Mouse (Mus musculus) erythroblast, embryonic 14.5 days (primary cell): ENCODE data around the gene Hist2h3c1. TPM values are rescaled to one million over a fixed set of nuclear protein-coding genes. Genes with fewer than 3 reads are reported as not detected.
"Not testable (repeated sequence)": the region's sequence is repeated elsewhere in the genome, so short reads cannot be mapped to it uniquely, and the experiment has no call there.

Experiments
- H3K27me3 ChIP-seq: 2 replicates; pipeline ENCODE4 v1.6.1; 2012; ENCODE audit warnings: inconsistent platforms; ENCODE audit not compliant: control insufficient read depth
- H3K36me3 ChIP-seq: 2 replicates; pipeline ENCODE4 v1.6.1; 2012; ENCODE audit warnings: mild to moderate bottlenecking, inconsistent platforms; ENCODE audit not compliant: control insufficient read depth
- H3K4me1 ChIP-seq: 2 replicates; pipeline ENCODE4 v1.6.1; 2012; ENCODE audit warnings: inconsistent platforms; ENCODE audit not compliant: control insufficient read depth
- H3K4me3 ChIP-seq: replicated peaks from 2 replicates; pipeline ENCODE3; 2012; ENCODE audit warnings: moderate library complexity, mild to moderate bottlenecking, inconsistent platforms
- H3K9me3 ChIP-seq: 2 replicates; pipeline ENCODE4 v1.6.1; 2012; ENCODE audit warnings: low read length, inconsistent platforms, mixed read lengths; ENCODE audit not compliant: control insufficient read depth
- GATA1 ChIP-seq: IDR thresholded peaks from 2 replicates; pipeline ENCODE4 v1.6.1; 2012; ENCODE audit warnings: low read length, inconsistent platforms, mixed read lengths
- TAL1 ChIP-seq: IDR thresholded peaks from 3 replicates; pipeline ENCODE4 v1.6.1; 2012; ENCODE audit warnings: low read length, inconsistent platforms, mixed read lengths
- polyA plus RNA-seq: library from polyadenylated mRNA; stranded (reverse); fragments of >175 nt; gene quantifications from 2 replicates; pipeline ENCODE4 v1.2.3, GENCODE M21; 2012

The Hist2h3c1 gene
- polyA plus RNA-seq, 1 experiment = not detected

DNA sequence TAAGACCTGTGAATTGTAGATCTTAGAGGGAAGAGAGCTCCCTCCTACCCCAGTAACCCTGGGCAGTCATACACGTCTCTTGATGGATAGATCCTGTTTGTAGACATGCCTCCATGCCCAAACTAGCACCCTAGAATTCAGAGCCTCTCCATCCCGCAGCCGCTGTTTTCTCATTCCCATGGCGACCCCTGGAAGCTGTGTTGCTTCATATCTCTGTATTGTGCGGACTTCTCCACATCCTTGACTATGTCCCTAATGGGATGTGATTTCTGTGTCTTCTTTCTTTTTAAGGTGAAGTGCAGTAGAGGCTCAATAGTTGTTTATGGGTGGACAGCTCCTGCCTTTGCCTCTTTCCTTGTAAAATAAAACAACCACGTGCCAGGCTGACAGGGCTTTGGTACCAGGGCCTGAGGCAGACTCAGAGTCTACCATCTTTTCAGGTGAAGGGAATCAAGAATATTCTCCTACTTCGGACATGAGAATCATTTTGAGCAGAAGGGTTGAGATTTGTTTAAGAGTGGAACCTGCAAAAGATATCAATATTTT is 18.0 kb downstream of the Hist2h3c1 start:
- peaks cover 79% of the 10 kb centered on the region for H3K4me1 ChIP-seq
- H3K9me3 ChIP-seq = no peaks in the 10 kb centered on the region
- TF ChIP-seq GATA1 (no peak), TAL1 (no peak)
- H3K4me3 ChIP-seq = peak overlapping the region; percentile 76
- H3K27me3 ChIP-seq = no peaks in the 10 kb centered on the region
- H3K36me3 ChIP-seq = peaks cover 18% of the 10 kb centered on the region

DNA sequence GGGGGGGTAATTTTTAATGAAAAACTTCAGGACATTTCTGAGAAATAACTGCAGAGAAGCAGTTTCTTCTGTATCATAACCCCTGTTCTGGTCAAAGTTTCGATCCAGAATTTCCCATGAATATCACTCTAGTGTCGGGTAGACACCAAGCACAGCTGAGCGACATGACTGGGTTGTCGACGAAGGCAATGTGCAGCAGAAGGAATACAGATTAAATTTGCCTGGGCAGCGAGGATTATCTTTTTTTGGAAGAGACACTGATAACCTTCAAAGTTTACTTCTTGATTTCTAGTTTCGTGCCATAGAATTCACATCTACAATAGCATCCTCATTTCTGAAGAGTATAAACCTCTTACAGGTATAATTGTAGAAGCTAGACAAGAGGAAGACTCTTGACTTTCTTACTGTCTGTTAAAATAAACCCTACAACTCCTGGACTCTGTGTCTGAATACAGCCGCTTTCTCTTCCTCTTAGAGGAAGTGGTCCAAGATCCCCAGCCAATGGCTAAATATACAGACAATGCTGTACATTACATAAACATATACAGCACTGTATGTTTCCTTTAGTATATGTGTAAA is 19.7 kb downstream of the Hist2h3c1 start:
- Histone ChIP-seq H3K27me3 (no peaks in the 10 kb centered on the region), H3K9me3 (no peaks in the 10 kb centered on the region), H3K36me3 (peaks cover 18% of the 10 kb centered on the region), H3K4me3 (peak overlapping the region; percentile 18), H3K4me1 (peaks cover 75% of the 10 kb centered on the region)
- TF ChIP-seq TAL1 (peak; percentile 49; the same call in 2 of the 3 replicates), GATA1 (peak; percentile 36; the same call in 1 of the 2 replicates)

DNA sequence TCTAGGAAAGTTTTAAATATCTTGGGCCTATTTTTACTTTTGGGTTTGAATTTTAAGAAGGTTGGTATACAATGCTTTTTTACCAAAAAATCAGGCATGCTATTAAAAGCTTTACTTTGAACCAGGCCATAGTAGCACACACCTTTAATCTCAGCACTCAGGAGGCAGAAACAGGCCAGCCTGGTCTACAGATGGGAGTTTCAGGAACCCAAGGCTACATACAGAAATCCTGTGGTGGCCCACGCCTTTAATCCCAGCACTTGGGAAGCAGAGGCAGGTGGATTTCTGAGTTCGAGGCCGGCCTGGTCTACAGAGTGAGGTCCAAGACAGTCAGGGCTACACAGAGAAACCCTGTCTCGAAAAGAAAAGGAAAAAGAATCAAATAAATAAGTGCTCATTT is 21.1 kb downstream of the Hist2h3c1 start:
- Histone ChIP-seq H3K27me3 (no peaks in the 10 kb centered on the region), H3K9me3 (no peaks in the 10 kb centered on the region), H3K4me1 (peaks cover 62% of the 10 kb centered on the region), H3K4me3 (peak overlapping the region; percentile 70), H3K36me3 (peaks cover 18% of the 10 kb centered on the region)
- TF ChIP-seq GATA1 = no peak
- TF ChIP-seq TAL1 = no peak

DNA sequence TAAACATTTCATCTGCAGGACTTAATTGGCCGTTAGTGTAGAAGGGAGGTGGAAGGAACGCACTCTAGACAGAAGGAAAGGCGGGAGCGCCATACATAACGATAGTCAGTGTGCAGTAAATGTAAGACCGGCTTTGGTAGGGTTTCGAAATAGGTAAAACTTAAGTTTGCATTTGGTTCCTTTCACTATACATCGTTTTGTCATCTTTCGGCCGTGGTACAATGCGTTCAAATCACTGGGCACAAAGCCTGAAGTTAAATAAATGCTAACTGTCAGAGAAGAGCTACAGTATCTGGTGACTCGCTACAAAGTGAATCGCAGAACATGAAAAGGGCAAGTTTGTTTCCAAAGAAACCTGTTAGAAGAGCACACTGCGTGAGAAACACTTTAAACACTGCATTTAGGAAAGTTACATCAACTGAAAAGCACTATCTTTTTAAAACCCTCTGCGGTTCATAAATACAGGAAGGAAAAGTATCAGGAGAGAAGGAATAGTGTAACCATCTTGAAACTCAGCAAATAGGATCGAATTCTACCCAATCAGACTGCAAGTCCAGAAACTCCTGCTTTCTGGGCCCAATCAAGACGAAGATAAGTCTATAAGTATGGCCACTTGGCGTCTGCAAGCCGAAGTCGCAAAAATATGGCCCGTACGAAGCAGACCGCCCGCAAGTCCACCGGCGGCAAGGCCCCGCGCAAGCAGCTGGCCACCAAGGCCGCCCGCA is 21.7 kb downstream of the Hist2h3c1 start, which contains the start of gene Hist2h3b:
TSS of gene Hist2h3b (plus strand) at position 604 of the 725 bp plus-strand sequence.
- Histone ChIP-seq H3K27me3 (no peaks in the 10 kb centered on the region), H3K36me3 (peaks cover 18% of the 10 kb centered on the region), H3K9me3 (no peaks in the 10 kb centered on the region), H3K4me3 (peak within 1 kb of the TSS; percentile 70), H3K4me1 (peaks cover 56% of the 10 kb centered on the region)
- TF ChIP-seq GATA1 (no peak), TAL1 (no peak)

DNA sequence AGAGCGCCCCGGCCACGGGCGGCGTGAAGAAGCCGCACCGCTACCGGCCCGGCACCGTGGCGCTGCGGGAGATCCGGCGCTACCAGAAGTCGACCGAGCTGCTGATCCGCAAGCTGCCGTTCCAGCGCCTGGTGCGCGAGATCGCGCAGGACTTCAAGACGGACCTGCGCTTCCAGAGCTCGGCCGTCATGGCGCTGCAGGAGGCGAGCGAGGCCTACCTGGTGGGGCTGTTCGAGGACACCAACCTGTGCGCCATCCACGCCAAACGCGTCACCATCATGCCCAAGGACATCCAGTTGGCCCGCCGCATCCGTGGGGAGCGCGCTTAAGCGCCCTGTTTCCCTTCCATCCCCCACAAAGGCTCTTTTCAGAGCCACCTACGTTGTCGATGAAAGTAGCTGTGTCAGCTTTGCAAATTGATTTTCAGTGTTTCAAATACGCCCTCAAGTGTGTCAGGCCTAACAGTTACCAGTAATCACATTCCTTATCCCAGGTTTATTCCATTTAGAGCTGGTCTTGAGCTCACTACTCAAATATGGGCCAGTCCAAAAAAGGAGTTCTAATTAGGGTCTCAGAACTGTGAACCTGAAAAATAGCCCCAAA is 22.4 kb downstream of the Hist2h3c1 start:
- peaks cover 18% of the 10 kb centered on the region for H3K36me3 ChIP-seq
- not testable (repeated sequence) for H3K9me3 ChIP-seq, H3K27me3 ChIP-seq
- H3K4me3 ChIP-seq = peak overlapping the region; percentile 70
- peaks cover 56% of the 10 kb centered on the region for H3K4me1 ChIP-seq

DNA sequence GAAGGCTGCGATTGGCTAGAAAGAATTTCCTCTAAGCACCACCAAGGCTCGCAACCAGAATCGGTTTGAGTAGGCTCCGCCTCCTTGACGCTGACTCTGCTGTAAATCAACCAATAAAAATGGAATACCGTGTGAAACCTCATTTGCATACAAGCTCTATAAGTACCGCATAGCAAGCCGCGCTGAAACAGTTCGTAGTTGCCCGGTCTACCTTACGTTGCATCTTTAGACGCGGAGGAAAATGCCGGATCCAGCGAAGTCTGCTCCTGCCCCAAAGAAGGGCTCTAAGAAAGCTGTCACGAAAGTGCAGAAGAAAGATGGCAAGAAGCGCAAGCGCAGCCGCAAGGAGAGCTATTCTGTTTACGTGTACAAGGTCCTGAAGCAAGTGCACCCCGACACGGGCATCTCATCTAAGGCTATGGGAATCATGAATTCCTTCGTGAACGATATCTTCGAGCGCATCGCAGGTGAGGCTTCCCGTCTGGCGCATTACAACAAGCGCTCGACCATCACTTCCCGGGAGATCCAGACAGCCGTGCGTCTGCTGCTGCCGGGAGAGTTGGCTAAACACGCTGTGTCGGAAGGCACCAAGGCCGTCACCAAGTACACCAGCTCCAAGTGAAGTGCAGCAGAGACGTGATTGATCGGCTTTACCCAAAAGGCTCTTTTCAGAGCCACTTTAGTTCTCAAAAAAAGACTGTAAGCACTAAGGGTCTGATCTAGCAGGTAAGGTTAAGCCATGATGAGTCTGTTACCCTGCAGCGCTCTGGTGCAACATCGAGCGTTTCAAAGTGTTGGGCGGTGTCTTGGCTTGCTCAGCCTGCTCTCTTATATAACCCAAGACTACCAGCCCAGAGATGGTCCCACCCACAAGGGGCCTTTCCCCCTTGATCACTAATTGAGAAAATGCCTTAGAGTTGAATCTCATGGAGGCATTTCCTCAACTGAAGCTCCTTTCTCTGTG is 23.3 kb downstream of the Hist2h3c1 start, which contains the start of gene Hist2h2bb:
TSS of gene Hist2h2bb (plus strand) at position 242 of the 964 bp plus-strand sequence.
- Histone ChIP-seq H3K9me3 (no peaks in the 10 kb centered on the region), H3K27me3 (no peaks in the 10 kb centered on the region), H3K36me3 (peaks cover 14% of the 10 kb centered on the region), H3K4me1 (peaks cover 54% of the 10 kb centered on the region), H3K4me3 (peak within 1 kb of the TSS; percentile 70)
- TF ChIP-seq TAL1 (no peak), GATA1 (no peak)

GRCm38 (mm10) chr3:96273591-96274465 is 27.3 kb downstream of the Hist2h3c1 start:
- Histone ChIP-seq H3K4me1 (peaks cover 46% of the 10 kb centered on the region), H3K36me3 (peaks cover 7% of the 10 kb centered on the region), H3K4me3 (peak overlapping the region; percentile 66), H3K27me3 (no peaks in the 10 kb centered on the region), H3K9me3 (no peaks in the 10 kb centered on the region)
- TF ChIP-seq TAL1 = no peak
- TF ChIP-seq GATA1 = no peak

DNA sequence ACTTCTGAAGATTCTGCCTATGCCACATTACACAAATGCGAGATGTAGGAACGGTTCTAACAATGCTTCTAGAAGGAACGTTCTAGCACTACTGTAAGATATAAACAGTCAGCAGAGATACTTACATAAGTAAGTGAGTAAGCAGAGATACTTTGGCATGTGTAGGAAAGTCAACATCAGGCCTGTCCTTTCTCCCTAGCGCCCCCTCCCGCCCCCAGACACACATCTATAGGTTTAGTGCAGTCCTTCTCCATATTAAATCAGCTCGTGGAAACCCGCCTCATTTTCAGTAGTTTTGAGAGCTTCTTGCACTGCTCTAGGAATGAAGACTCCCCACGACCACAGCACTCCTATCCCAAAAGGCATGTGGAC is 30.9 kb downstream of the Hist2h3c1 start:
- peaks cover 7% of the 10 kb centered on the region for H3K36me3 ChIP-seq

More for the DNA sequence above, 30.9 kb downstream of the Hist2h3c1 start:
- TF ChIP-seq GATA1 = no peak
- TF ChIP-seq TAL1 = no peak
- peaks cover 39% of the 10 kb centered on the region for H3K4me1 ChIP-seq
- no peaks in the 10 kb centered on the region for H3K9me3 ChIP-seq
- no peaks in the 10 kb centered on the region for H3K27me3 ChIP-seq
- peak overlapping the region; percentile 82 for H3K4me3 ChIP-seq
